Mouse (Mus musculus): ENCODE results near the gene Mak. TPM values are rescaled to one million over a fixed set of nuclear protein-coding genes. Genes with fewer than 3 reads are reported as not detected.

The Mak gene
- polyA plus RNA-seq, 1 experiment from 2014 or later: 0.11 TPM

DNA sequence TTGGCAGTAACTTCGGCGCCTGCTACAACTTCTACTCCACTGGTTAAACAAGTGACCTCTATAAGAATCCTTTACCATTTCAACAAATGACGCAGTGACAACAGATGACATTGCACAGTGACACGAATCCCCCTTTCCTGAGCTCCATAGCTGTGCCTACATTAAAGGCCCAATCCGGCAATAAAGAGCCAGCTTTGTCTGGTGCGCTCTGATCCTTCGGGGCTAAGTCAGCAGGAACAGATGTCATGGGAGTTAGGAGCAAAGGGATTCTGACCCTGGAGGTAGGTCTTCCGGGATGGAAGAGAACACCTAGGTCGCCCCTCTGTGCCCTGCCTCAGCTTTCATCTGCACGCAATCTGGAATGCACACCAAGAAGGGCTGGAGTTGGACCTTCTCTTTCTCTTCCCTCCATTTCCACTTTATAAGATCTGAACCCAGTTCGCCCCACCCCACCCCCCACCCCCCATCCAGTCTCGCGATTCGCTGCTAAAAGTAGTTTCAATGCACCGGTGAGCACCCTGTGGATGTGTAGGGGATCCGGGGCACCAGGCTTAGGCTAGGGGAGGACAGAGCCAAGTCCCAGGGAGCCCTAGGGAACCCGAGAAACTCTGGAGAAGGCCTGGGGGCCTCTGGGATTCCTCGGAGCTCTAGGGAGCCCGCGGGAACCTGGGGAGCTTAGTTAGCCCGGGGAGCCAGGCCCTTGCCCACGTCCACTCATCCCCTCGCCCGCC, 651 bp downstream of the Mak start:
- ATAC-seq: peak; percentile 77
- no peak overlapping the region for H3K27ac ChIP-seq (ENCODE audit: low read length)
- H3K9me3 ChIP-seq (ENCODE audit: control insufficient read depth, low read length): no peaks in the 10 kb centered on the region
- H3K9ac ChIP-seq (ENCODE audit: low read depth, low read length): peak overlapping the region; percentile 61
- H3K4me2 ChIP-seq (ENCODE audit: low read depth, low read length): peak overlapping the region; percentile 94
- H3K27me3 ChIP-seq (replicated peaks; ENCODE audit: control insufficient read depth, insufficient read depth, low read length): peaks cover 8% of the 10 kb centered on the region; the same call in 1 of the 2 replicates
- 13% methylated on average over 23 of the region's 24 CpGs for WGBS
- H3K4me1 ChIP-seq (ENCODE audit: control insufficient read depth, insufficient read depth, low read length): no peaks in the 10 kb centered on the region
- H3K4me3 ChIP-seq (ENCODE audit: low read length): peak overlapping the region; percentile 55
- no peaks in the 10 kb centered on the region for H3K36me3 ChIP-seq (ENCODE audit: control insufficient read depth, insufficient read depth, low read length)

DNA sequence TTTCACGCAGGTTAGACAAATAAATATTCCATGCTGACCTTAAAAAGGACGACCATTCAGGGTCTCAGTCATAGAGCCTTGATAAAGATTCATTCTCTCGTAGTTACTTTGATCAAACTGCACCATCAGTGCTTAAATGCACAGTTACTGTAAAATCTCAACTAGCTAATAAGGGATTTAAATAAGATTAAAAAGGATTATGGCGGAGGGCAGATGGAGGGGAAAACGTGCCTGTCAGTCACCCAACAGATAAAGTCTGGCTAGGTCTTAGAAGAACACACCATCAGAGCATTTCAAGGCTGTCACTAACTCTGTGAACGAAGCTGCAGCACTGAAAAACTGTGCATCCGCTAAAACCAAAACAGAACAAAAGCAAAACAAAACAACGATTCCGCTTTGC, 1.6 kb downstream of the Mak start:
- no peak overlapping the region for H3K4me2 ChIP-seq (ENCODE audit: low read depth, low read length)
- H3K9me3 ChIP-seq (ENCODE audit: control insufficient read depth, low read length): no peaks in the 10 kb centered on the region
- H3K27ac ChIP-seq (ENCODE audit: low read length): no peak overlapping the region
- no peaks in the 10 kb centered on the region for H3K36me3 ChIP-seq (ENCODE audit: control insufficient read depth, insufficient read depth, low read length)
- H3K4me3 ChIP-seq (ENCODE audit: low read length): no peak overlapping the region
- ATAC-seq: no peak
- H3K4me1 ChIP-seq (ENCODE audit: control insufficient read depth, insufficient read depth, low read length): no peaks in the 10 kb centered on the region
- H3K27me3 ChIP-seq (replicated peaks; ENCODE audit: control insufficient read depth, insufficient read depth, low read length): peaks cover 8% of the 10 kb centered on the region; the same call in 1 of the 2 replicates
- H3K9ac ChIP-seq (ENCODE audit: low read depth, low read length): no peak overlapping the region
- 58% methylated on average over 9 of the region's 9 CpGs for WGBS

DNA sequence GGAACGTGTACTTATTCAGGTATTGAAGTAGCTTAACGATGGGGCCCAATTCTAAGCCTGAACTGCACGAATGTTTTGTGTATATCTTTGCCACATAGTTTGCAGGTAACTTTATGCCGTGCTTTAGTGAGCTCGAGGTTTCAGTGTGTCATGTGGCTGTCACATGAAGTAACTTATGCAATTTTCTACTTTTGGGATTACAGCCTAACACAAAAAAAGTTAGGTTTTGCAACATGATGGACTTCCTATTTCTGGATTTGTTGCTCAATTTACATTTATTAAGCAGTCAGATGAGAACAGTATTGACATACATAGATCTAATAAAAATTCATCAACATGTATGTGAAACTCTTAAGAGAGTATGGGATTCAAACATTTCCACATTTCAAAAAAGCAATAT, 5.7 kb downstream of the Mak start:
- Histone ChIP-seq H3K27me3 (replicated peaks; ENCODE audit: control insufficient read depth, insufficient read depth, low read length) (peaks cover 6% of the 10 kb centered on the region; the same call in 1 of the 2 replicates), H3K27ac (ENCODE audit: low read length) (no peak overlapping the region), H3K4me1 (ENCODE audit: control insufficient read depth, insufficient read depth, low read length) (no peaks in the 10 kb centered on the region), H3K9me3 (ENCODE audit: control insufficient read depth, low read length) (no peaks in the 10 kb centered on the region), H3K4me2 (ENCODE audit: low read depth, low read length) (no peak overlapping the region), H3K9ac (ENCODE audit: low read depth, low read length) (no peak overlapping the region), H3K4me3 (ENCODE audit: low read length) (no peak overlapping the region), H3K36me3 (ENCODE audit: control insufficient read depth, insufficient read depth, low read length) (no peaks in the 10 kb centered on the region)
- ATAC-seq: no peak
- 85% methylated on average over 5 of the region's 5 CpGs for WGBS

DNA sequence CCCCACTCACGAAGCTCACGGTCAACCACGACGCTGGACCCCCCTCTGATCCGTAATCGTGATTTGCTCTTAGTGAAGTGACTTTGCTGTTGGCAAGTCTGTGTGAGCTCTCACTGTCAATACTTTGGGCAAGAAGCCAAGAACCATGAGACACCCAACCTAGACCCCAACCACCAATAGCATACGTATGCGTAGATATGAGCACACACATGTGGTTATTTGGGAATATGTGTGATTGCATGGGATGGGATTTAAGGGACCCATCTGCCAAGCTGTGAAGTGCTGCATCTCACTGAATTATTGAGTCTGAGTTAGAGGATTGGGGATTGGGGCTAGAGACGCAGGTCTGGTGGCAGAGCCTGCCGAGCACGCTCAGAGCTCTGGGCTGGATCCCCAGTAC, 7.9 kb downstream of the Mak start:
- H3K27me3 ChIP-seq (replicated peaks; ENCODE audit: control insufficient read depth, insufficient read depth, low read length): no peaks in the 10 kb centered on the region
- H3K36me3 ChIP-seq (ENCODE audit: control insufficient read depth, insufficient read depth, low read length): no peaks in the 10 kb centered on the region
- 91% methylated on average over 11 of the region's 11 CpGs for WGBS
- no peak overlapping the region for H3K27ac ChIP-seq (ENCODE audit: low read length)
- H3K4me2 ChIP-seq (ENCODE audit: low read depth, low read length): no peak overlapping the region
- H3K9me3 ChIP-seq (ENCODE audit: control insufficient read depth, low read length): no peaks in the 10 kb centered on the region
- no peak overlapping the region for H3K4me3 ChIP-seq (ENCODE audit: low read length)
- no peak for ATAC-seq
- no peaks in the 10 kb centered on the region for H3K4me1 ChIP-seq (ENCODE audit: control insufficient read depth, insufficient read depth, low read length)
- no peak overlapping the region for H3K9ac ChIP-seq (ENCODE audit: low read depth, low read length)

DNA sequence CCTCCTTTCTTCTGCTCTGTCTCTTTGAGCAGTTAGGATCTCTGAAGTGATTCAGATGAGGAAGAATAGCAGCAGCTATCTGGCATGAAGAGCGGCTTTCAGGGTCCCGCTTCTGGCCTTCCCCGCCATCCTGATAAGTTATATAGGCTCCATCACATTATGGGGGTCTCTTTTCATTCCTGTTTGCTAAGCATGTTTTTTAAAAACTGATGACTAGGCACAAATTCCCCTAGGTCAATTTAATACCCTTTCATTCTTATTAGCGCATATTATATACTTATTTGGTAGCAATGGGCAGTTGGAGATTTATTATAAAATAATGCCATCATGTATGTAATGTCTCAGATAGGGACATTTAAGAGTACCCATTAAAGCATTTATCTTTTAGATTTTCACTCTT, 11.9 kb downstream of the Mak start:
- H3K4me1 ChIP-seq (ENCODE audit: control insufficient read depth, insufficient read depth, low read length): no peaks in the 10 kb centered on the region
- no peaks in the 10 kb centered on the region for H3K36me3 ChIP-seq (ENCODE audit: control insufficient read depth, insufficient read depth, low read length)
- 92% methylated on average over 4 of the region's 4 CpGs for whole genome bisulfite sequencing
- H3K4me3 ChIP-seq (ENCODE audit: low read length): no peak overlapping the region
- no peak overlapping the region for H3K4me2 ChIP-seq (ENCODE audit: low read depth, low read length)
- H3K27ac ChIP-seq (ENCODE audit: low read length): no peak overlapping the region
- H3K9ac ChIP-seq (ENCODE audit: low read depth, low read length): no peak overlapping the region
- no peaks in the 10 kb centered on the region for H3K9me3 ChIP-seq (ENCODE audit: control insufficient read depth, low read length)
- no peaks in the 10 kb centered on the region for H3K27me3 ChIP-seq (replicated peaks; ENCODE audit: control insufficient read depth, insufficient read depth, low read length)
- ATAC-seq: no peak

DNA sequence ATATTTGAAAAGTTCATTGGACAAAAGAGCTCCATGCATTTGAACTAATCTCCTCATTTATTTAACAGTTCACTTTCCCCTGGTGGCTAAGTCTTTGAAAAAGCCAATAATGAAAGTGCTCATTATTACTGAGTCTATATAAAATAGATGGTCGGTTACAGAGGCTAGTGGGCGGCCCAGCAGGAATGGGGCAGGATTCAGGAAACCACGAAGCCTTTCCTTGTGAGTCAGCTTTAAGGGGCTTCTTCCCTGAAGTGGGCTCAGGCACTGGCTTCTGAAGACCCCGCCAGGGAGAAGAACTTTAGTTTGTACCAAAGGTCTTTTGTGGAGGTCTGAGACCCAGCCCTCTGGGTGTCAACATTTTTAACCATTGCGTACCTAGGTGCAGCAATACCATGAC, 27.5 kb downstream of the Mak start:
- Histone ChIP-seq H3K4me1 (ENCODE audit: control insufficient read depth, insufficient read depth, low read length) (no peaks in the 10 kb centered on the region), H3K9me3 (ENCODE audit: control insufficient read depth, low read length) (no peaks in the 10 kb centered on the region), H3K4me3 (ENCODE audit: low read length) (no peak overlapping the region), H3K27ac (ENCODE audit: low read length) (no peak overlapping the region), H3K9ac (ENCODE audit: low read depth, low read length) (no peak overlapping the region), H3K36me3 (ENCODE audit: control insufficient read depth, insufficient read depth, low read length) (no peaks in the 10 kb centered on the region), H3K4me2 (ENCODE audit: low read depth, low read length) (no peak overlapping the region), H3K27me3 (replicated peaks; ENCODE audit: control insufficient read depth, insufficient read depth, low read length) (no peaks in the 10 kb centered on the region)
- WGBS: 72% methylated on average over 5 of the region's 5 CpGs
- ATAC-seq: no peak

DNA sequence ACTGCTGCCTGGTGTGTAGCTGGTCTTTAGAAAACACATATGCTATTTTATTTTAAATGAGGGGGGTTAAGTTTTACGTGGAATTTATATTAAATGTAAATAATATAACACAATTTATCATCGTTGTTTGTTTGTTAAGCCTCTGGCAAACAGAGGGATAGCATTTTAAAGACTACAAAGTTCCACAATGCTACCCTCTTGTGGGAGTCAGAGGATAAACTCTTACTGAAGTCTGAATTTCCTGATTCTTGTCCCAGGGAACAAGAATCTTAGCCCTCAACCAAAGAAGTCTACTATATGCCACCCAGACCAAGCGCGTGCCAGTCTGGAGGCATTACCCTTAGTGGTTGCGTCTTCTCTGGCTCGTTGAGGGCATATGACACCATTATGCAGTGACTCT, 32.2 kb downstream of the Mak start:
- ATAC-seq: no peak
- H3K4me3 ChIP-seq (ENCODE audit: low read length): no peak overlapping the region
- no peaks in the 10 kb centered on the region for H3K27me3 ChIP-seq (replicated peaks; ENCODE audit: control insufficient read depth, insufficient read depth, low read length)
- H3K4me2 ChIP-seq (ENCODE audit: low read depth, low read length): no peak overlapping the region
- H3K27ac ChIP-seq (ENCODE audit: low read length): no peak overlapping the region
- H3K36me3 ChIP-seq (ENCODE audit: control insufficient read depth, insufficient read depth, low read length): no peaks in the 10 kb centered on the region
- no peaks in the 10 kb centered on the region for H3K9me3 ChIP-seq (ENCODE audit: control insufficient read depth, low read length)
- WGBS: 81% methylated on average over 6 of the region's 6 CpGs
- no peak overlapping the region for H3K9ac ChIP-seq (ENCODE audit: low read depth, low read length)
- no peaks in the 10 kb centered on the region for H3K4me1 ChIP-seq (ENCODE audit: control insufficient read depth, insufficient read depth, low read length)

DNA sequence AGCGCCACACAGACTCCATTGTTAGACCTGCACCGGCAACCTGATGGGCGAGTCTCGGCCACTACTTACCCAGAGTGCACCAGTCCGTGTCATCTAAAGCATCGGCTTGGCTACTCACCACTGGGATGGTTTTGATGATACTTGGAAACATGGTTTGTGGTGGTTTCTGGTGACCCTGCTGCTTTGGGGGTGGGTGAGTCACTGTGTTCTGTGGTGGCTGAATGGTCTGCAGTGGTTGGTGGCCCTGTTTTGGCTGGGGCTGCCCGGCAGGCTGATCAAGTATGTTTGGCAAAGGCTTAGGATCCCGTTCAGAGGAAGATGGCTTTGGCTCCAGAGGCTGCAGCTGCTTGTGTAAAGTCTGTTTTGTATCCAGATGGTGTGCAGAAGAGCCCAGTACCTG, 33.6 kb downstream of the Mak start:
- Histone ChIP-seq H3K4me1 (ENCODE audit: control insufficient read depth, insufficient read depth, low read length) (no peaks in the 10 kb centered on the region), H3K36me3 (ENCODE audit: control insufficient read depth, insufficient read depth, low read length) (no peaks in the 10 kb centered on the region), H3K9me3 (ENCODE audit: control insufficient read depth, low read length) (no peaks in the 10 kb centered on the region), H3K4me3 (ENCODE audit: low read length) (no peak overlapping the region), H3K4me2 (ENCODE audit: low read depth, low read length) (no peak overlapping the region), H3K27ac (ENCODE audit: low read length) (no peak overlapping the region), H3K9ac (ENCODE audit: low read depth, low read length) (no peak overlapping the region), H3K27me3 (replicated peaks; ENCODE audit: control insufficient read depth, insufficient read depth, low read length) (no peaks in the 10 kb centered on the region)
- 85% methylated on average over 8 of the region's 8 CpGs for WGBS
- no peak for ATAC-seq

DNA sequence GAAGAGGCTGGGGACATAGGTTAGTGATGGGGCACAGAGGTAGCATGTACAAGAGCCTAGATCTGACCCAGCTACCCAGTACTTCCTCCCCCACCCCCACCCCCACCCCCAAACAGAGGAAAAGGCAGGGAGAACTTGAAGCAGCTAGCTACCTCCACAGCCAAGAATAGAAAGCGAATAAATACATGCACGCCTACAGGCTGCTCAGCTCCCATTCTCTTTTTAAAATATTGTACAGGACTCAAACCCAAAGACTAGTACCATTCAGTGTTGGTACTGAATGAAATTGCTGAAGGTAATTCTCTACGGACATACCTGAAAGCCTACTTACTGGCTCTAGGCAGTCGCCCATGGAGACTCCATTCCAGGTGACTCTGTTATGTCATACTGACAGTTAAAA, 37.0 kb downstream of the Mak start:
- Histone ChIP-seq H3K27ac (ENCODE audit: low read length) (no peak overlapping the region), H3K4me3 (ENCODE audit: low read length) (no peak overlapping the region), H3K27me3 (replicated peaks; ENCODE audit: control insufficient read depth, insufficient read depth, low read length) (no peaks in the 10 kb centered on the region), H3K9ac (ENCODE audit: low read depth, low read length) (no peak overlapping the region), H3K4me2 (ENCODE audit: low read depth, low read length) (no peak overlapping the region), H3K36me3 (ENCODE audit: control insufficient read depth, insufficient read depth, low read length) (no peaks in the 10 kb centered on the region), H3K9me3 (ENCODE audit: control insufficient read depth, low read length) (no peaks in the 10 kb centered on the region), H3K4me1 (ENCODE audit: control insufficient read depth, insufficient read depth, low read length) (no peaks in the 10 kb centered on the region)
- ATAC-seq: no peak
- WGBS: 86% methylated on average over 4 of the region's 4 CpGs

DNA sequence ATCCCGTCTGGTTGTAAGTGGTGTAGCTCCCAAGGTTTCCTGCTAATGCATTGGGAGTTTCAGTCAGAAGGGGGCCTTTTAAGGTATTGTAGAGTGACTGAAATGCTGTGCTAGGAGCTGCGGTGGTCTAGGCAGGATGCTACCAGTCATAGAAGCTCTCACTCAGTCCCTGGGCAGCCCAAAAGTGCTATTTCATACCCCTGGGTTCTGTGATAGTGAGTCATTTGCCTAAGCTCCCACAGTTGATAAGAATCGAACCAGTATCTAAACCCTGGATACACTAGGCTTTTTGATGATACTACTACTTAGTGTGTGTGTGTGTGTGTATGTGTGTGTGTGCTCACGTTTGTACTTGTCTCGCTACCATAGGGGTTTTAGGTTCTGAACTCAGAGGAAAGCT, 49.4 kb downstream of the Mak start:
- 76% methylated on average over 5 of the region's 5 CpGs for WGBS
- H3K27ac ChIP-seq (ENCODE audit: low read length): no peak overlapping the region
- ATAC-seq: no peak

More for the DNA sequence above, 49.4 kb downstream of the Mak start:
- H3K9ac ChIP-seq (ENCODE audit: low read depth, low read length): no peak overlapping the region
- no peak overlapping the region for H3K4me3 ChIP-seq (ENCODE audit: low read length)
- H3K27me3 ChIP-seq (replicated peaks; ENCODE audit: control insufficient read depth, insufficient read depth, low read length): no peaks in the 10 kb centered on the region
- H3K9me3 ChIP-seq (ENCODE audit: control insufficient read depth, low read length): no peaks in the 10 kb centered on the region
- no peaks in the 10 kb centered on the region for H3K36me3 ChIP-seq (ENCODE audit: control insufficient read depth, insufficient read depth, low read length)
- H3K4me1 ChIP-seq (ENCODE audit: control insufficient read depth, insufficient read depth, low read length): no peaks in the 10 kb centered on the region
- no peak overlapping the region for H3K4me2 ChIP-seq (ENCODE audit: low read depth, low read length)
